Comparison of ENCODE assay signal across 16 mouse cellular contexts in the genomic region with DNA sequence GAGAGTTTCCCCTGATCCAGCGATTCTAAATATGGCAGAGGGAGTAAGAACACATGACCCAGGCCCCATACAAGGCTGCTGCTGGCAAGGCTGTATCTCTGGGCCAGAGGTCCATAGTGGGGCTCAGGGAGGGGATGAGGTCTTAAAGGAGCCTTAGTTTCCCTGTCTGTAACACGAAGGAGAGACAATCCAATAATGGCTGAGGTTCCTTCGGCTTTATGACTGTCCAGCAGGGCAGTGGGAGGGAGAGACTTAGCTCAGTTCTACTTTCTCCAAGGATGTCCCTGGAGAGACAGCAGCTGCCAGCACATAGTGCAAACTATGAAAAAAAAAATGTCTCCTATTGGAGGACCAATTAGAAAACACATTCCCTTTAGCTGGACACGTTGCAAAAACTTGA. TPM values are rescaled to one million over a fixed set of nuclear protein-coding genes. Genes with fewer than 3 reads are reported as not detected.
DNase-seq lines count a peak whose midpoint lies in the region; ATAC-seq and TF ChIP-seq lines count a peak whose summit lies in the region.
"Had no signal": no experiment of that assay in that cellular context is flagged by ENCODE, and none has a peak within 500 bp of the region (broad histone marks: within the 10 kb centered on the region; RNA-seq: fewer than 3 reads in every experiment).

No protein-coding gene starts in this region.

- H3K27ac ChIP-seq in heart, postnatal 0 days (ENCODE audit: low read depth), result peak overlapping the region; percentile 71
- peak overlapping the region; percentile 81 for H3K27ac ChIP-seq in stomach, postnatal 0 days (replicated peaks)
- H3K27ac ChIP-seq: limb, embryonic 12.5 days had no signal

- no peak overlapping the region for H3K9ac ChIP-seq in heart, postnatal 0 days (replicated peaks; ENCODE audit: low read depth, low read length)
- H3K9ac ChIP-seq in stomach, postnatal 0 days (ENCODE audit: low read length), result no peak overlapping the region
- H3K9ac ChIP-seq: forebrain, postnatal 0 days; limb, embryonic 12.5 days; liver, postnatal 0 days had no signal

- H3K4me2 ChIP-seq in heart, postnatal 0 days (ENCODE audit: low read depth, low read length), result 0 out of 2 replicates have a peak overlapping the region, but pooled peaks have one; percentile 23
- no peak overlapping the region for H3K4me2 ChIP-seq in stomach, postnatal 0 days (replicated peaks; ENCODE audit: low read depth)
- H3K4me2 ChIP-seq: limb, embryonic 12.5 days had no signal

- no peaks in the 10 kb centered on the region for H3K27me3 ChIP-seq in heart, postnatal 0 days (ENCODE audit: control insufficient read depth, insufficient read depth, low read length)
- no peaks in the 10 kb centered on the region for H3K27me3 ChIP-seq in stomach, postnatal 0 days (ENCODE audit: control insufficient read depth, insufficient read depth, low read length)

- no peak for DNase-seq in frontal cortex, adult 2 months (ENCODE audit: extremely low spot score in 1 of 2, low spot score in 1 of 2)
- DNase-seq in kidney, postnatal 10 days, result peak; percentile 44
- no peak for DNase-seq in kidney, postnatal 25 days
- peak; percentile 50 for DNase-seq in heart, postnatal 0 days (ENCODE audit: low spot score)
- DNase-seq in stomach, postnatal 0 days (ENCODE audit: low spot score), result no peak
- DNase-seq in right cerebral cortex, postnatal 14 days, result no peak
- DNase-seq in neural tube, embryonic 10.5 days (ENCODE audit: extremely low spot score, low spot score), result no peak
- DNase-seq: adrenal gland, adult 2 months; forebrain, postnatal 0 days; layer of hippocampus, postnatal 36 days; liver, postnatal 0 days; thymus, postnatal 25 days had no signal

- no peak for TF ChIP-seq CTCF in heart, postnatal 0 days (IDR thresholded peaks at IDR 0.05; ENCODE audit: low read depth)
- no peak for TF ChIP-seq CTCF in stomach, postnatal 0 days (IDR thresholded peaks at IDR 0.05; ENCODE audit: low read depth)

- TF ChIP-seq EP300 in heart, postnatal 0 days (IDR thresholded peaks at IDR 0.05; ENCODE audit: low read depth), result no peak
- TF ChIP-seq EP300 in stomach, postnatal 0 days (optimal IDR thresholded peaks at IDR 0.05), result no peak

- ATAC-seq in frontal cortex, adult (ENCODE audit: low TSS enrichment), result peak; percentile 33
- ATAC-seq in heart, postnatal 0 days (ENCODE audit: insufficient read depth, low read depth), result peak; percentile 70
- ATAC-seq in stomach, postnatal 0 days (ENCODE audit: low FRiP score, low TSS enrichment), result peak; percentile 70; the same call in 1 of the 2 replicates
- ATAC-seq: forebrain, postnatal 0 days; liver, postnatal 0 days had no signal

- no peak overlapping the region for H3K4me3 ChIP-seq in heart, postnatal 0 days (ENCODE audit: low read depth, low read length)
- no peak overlapping the region for H3K4me3 ChIP-seq in stomach, postnatal 0 days (ENCODE audit: low read depth, low read length)
- H3K4me3 ChIP-seq: limb, embryonic 12.5 days had no signal

- WGBS in heart, postnatal 0 days, result 58% methylated on average over 4 of the region's 4 CpGs
- WGBS in stomach, postnatal 0 days, result 47% methylated on average over 4 of the region's 4 CpGs

- no peaks in the 10 kb centered on the region for H3K9me3 ChIP-seq in heart, postnatal 0 days (replicated peaks; ENCODE audit: control insufficient read depth, low read length)
- no peaks in the 10 kb centered on the region for H3K9me3 ChIP-seq in stomach, postnatal 0 days (ENCODE audit: control insufficient read depth, low read length)
- H3K9me3 ChIP-seq: limb, embryonic 12.5 days had no signal

- peaks cover 32% of the 10 kb centered on the region for H3K4me1 ChIP-seq in heart, postnatal 0 days (ENCODE audit: control insufficient read depth, insufficient read depth)
- H3K4me1 ChIP-seq in stomach, postnatal 0 days (replicated peaks; ENCODE audit: control insufficient read depth, insufficient read depth), result peaks cover 7% of the 10 kb centered on the region

- H3K36me3 ChIP-seq in heart, postnatal 0 days (replicated peaks; ENCODE audit: control insufficient read depth, insufficient read depth, low read length), result no peaks in the 10 kb centered on the region
- no peaks in the 10 kb centered on the region for H3K36me3 ChIP-seq in stomach, postnatal 0 days (ENCODE audit: control insufficient read depth, insufficient read depth, low read length)
- H3K36me3 ChIP-seq: limb, embryonic 12.5 days had no signal

RNA-seq across cellular contexts. Expression of a gene that starts 22.2 kb away (rescaled TPM):
- 7.4 and 7.8 TPM in 2 replicates for polyA plus RNA-seq in frontal cortex, adult 2 months (2012; rRNA removed)
- 0.85 and 2.9 TPM in 2 replicates for total RNA-seq in heart, postnatal 0 days (2014; rRNA removed; ENCODE audit: low replicate concordance)
- polyA plus RNA-seq in heart, postnatal 0 days (2015; fragmentation: Nextera tagmentation; extraction: Ambion mirVana), result 0.57 and 0.78 TPM in 2 replicates
- polyA plus RNA-seq in stomach, postnatal 0 days (2015; fragmentation: Nextera tagmentation; extraction: Ambion mirVana), result 2.2 and 2.7 TPM in 2 replicates
- total RNA-seq: megakaryocyte-erythroid progenitor cell, adult 5-6 weeks; monocyte, adult 5-6 weeks had no signal

RNA-seq across cellular contexts. Expression of a gene that starts 59.8 kb away (rescaled TPM):
- 9.2 and 14.8 TPM in 2 replicates for polyA plus RNA-seq in frontal cortex, adult 2 months (2012; rRNA removed)
- total RNA-seq in heart, postnatal 0 days (2014; rRNA removed; ENCODE audit: low replicate concordance), result 106 and 123 TPM in 2 replicates
- polyA plus RNA-seq in heart, postnatal 0 days (2015; fragmentation: Nextera tagmentation; extraction: Ambion mirVana), result 51.0 and 74.0 TPM in 2 replicates
- 29.8 and 31.8 TPM in 2 replicates for polyA plus RNA-seq in stomach, postnatal 0 days (2015; fragmentation: Nextera tagmentation; extraction: Ambion mirVana)

Comparison
In these comparisons a context has a peak if more than half of its experiments do, and no peak if none do; other contexts are left out.
1. DNase-seq: peak in kidney, postnatal 10 days (single experiment) and heart, postnatal 0 days (single experiment); none in frontal cortex, adult 2 months (0 of 2), kidney, postnatal 25 days (0 of 2), stomach, postnatal 0 days (single experiment), right cerebral cortex, postnatal 14 days (single experiment) and neural tube, embryonic 10.5 days (single experiment).
2. Peak in every context shown above with its lines, with median percentiles within 50 percentile points of each other: ATAC-seq.